Mouse (Mus musculus): ENCODE data around the gene Sav1. TPM values are rescaled to one million over a fixed set of nuclear protein-coding genes. Genes with fewer than 3 reads are reported as not detected.

Sav1 gene
- polyA plus RNA-seq, 1 experiment from 2014 or later, result 1.8 TPM

GRCm38 (mm10) chr12:69967112-69967511 is 19.7 kb downstream of the Sav1 start:
- Histone ChIP-seq H3K4me1 (ENCODE audit: control insufficient read depth, insufficient read depth, low read length) (peaks cover 12% of the 10 kb centered on the region), H3K9me3 (replicated peaks; ENCODE audit: control insufficient read depth, low read length) (no peaks in the 10 kb centered on the region), H3K4me2 (ENCODE audit: low read depth, low read length) (no peak overlapping the region), H3K27me3 (ENCODE audit: control insufficient read depth, insufficient read depth, low read length) (no peaks in the 10 kb centered on the region), H3K9ac (ENCODE audit: low read length) (no peak overlapping the region), H3K36me3 (ENCODE audit: control insufficient read depth, insufficient read depth) (peaks cover 23% of the 10 kb centered on the region), H3K4me3 (ENCODE audit: low read length) (no peak overlapping the region), H3K27ac (ENCODE audit: low read length) (no peak overlapping the region)
- 76% methylated on average over 6 of the region's 6 CpGs for WGBS
- ATAC-seq (replicated peaks; ENCODE audit: extremely low read depth, insufficient read depth, low FRiP score), result no peak

GRCm38 (mm10) chr12:69966071-69966470 is 20.7 kb downstream of the Sav1 start:
- no peaks in the 10 kb centered on the region for H3K27me3 ChIP-seq (ENCODE audit: control insufficient read depth, insufficient read depth, low read length)
- H3K4me3 ChIP-seq (ENCODE audit: low read length), result no peak overlapping the region
- no peaks in the 10 kb centered on the region for H3K9me3 ChIP-seq (replicated peaks; ENCODE audit: control insufficient read depth, low read length)
- no peak overlapping the region for H3K9ac ChIP-seq (ENCODE audit: low read length)
- ATAC-seq (replicated peaks; ENCODE audit: extremely low read depth, insufficient read depth, low FRiP score), result peak; percentile 68; the same call in 1 of the 2 replicates
- no peak overlapping the region for H3K4me2 ChIP-seq (ENCODE audit: low read depth, low read length)
- H3K36me3 ChIP-seq (ENCODE audit: control insufficient read depth, insufficient read depth), result peaks cover 27% of the 10 kb centered on the region
- peak overlapping the region; percentile 79 for H3K27ac ChIP-seq (ENCODE audit: low read length)
- H3K4me1 ChIP-seq (ENCODE audit: control insufficient read depth, insufficient read depth, low read length), result peaks cover 12% of the 10 kb centered on the region
- 26% methylated on average over 5 of the region's 5 CpGs for WGBS

DNA sequence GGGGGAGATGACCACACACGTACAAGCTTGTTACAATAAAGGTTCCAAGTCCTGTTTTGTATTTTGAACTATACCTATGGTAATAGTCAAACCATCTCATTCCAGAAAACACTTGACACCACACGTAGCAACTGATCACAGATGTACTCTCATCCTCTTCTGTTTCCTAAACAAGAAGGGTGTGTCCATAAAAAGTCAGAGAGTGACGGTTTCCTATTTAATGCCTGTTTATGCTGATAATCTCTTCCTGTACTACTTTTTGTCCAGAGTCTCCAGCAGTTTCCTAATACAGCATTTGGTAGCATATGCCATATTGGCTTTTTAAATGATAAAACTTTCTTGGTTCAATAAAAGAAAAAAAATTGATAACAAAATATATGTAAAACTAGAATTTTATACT is 21.2 kb downstream of the Sav1 start:
- Histone ChIP-seq H3K4me1 (ENCODE audit: control insufficient read depth, insufficient read depth, low read length) (peaks cover 12% of the 10 kb centered on the region), H3K36me3 (ENCODE audit: control insufficient read depth, insufficient read depth) (peaks cover 30% of the 10 kb centered on the region), H3K9ac (ENCODE audit: low read length) (no peak overlapping the region), H3K27me3 (ENCODE audit: control insufficient read depth, insufficient read depth, low read length) (no peaks in the 10 kb centered on the region), H3K4me2 (ENCODE audit: low read depth, low read length) (no peak overlapping the region), H3K9me3 (replicated peaks; ENCODE audit: control insufficient read depth, low read length) (no peaks in the 10 kb centered on the region), H3K27ac (ENCODE audit: low read length) (peak overlapping the region; percentile 79), H3K4me3 (ENCODE audit: low read length) (no peak overlapping the region)
- ATAC-seq (replicated peaks; ENCODE audit: extremely low read depth, insufficient read depth, low FRiP score), result no peak
- WGBS, result 66% methylated on average over 3 of the region's 3 CpGs

- WGBS, result 86% methylated on average over 6 of the region's 6 CpGs
- Histone ChIP-seq H3K36me3 (ENCODE audit: control insufficient read depth, insufficient read depth) (peaks cover 26% of the 10 kb centered on the region), H3K4me1 (ENCODE audit: control insufficient read depth, insufficient read depth, low read length) (peaks cover 11% of the 10 kb centered on the region)
These were observed 23.7 kb downstream of the Sav1 start for GRCm38 (mm10) chr12:69963141-69963540.

GRCm38 (mm10) chr12:69962468-69962867 is 24.3 kb downstream of the Sav1 start:
- H3K27me3 ChIP-seq (ENCODE audit: control insufficient read depth, insufficient read depth, low read length), result no peaks in the 10 kb centered on the region
- peaks cover 9% of the 10 kb centered on the region for H3K4me1 ChIP-seq (ENCODE audit: control insufficient read depth, insufficient read depth, low read length)
- no peak overlapping the region for H3K27ac ChIP-seq (ENCODE audit: low read length)
- ATAC-seq (replicated peaks; ENCODE audit: extremely low read depth, insufficient read depth, low FRiP score), result no peak
- H3K9ac ChIP-seq (ENCODE audit: low read length), result no peak overlapping the region
- H3K9me3 ChIP-seq (replicated peaks; ENCODE audit: control insufficient read depth, low read length), result no peaks in the 10 kb centered on the region
- peaks cover 28% of the 10 kb centered on the region for H3K36me3 ChIP-seq (ENCODE audit: control insufficient read depth, insufficient read depth)
- no peak overlapping the region for H3K4me2 ChIP-seq (ENCODE audit: low read depth, low read length)
- WGBS, result 57% methylated on average over 4 of the region's 4 CpGs
- H3K4me3 ChIP-seq (ENCODE audit: low read length), result no peak overlapping the region

More at GRCm38 (mm10) chr12:69963141-69963540, 23.7 kb downstream of the Sav1 start:
- H3K4me3 ChIP-seq (ENCODE audit: low read length), result no peak overlapping the region
- no peaks in the 10 kb centered on the region for H3K9me3 ChIP-seq (replicated peaks; ENCODE audit: control insufficient read depth, low read length)
- no peaks in the 10 kb centered on the region for H3K27me3 ChIP-seq (ENCODE audit: control insufficient read depth, insufficient read depth, low read length)
- no peak overlapping the region for H3K9ac ChIP-seq (ENCODE audit: low read length)
- no peak overlapping the region for H3K4me2 ChIP-seq (ENCODE audit: low read depth, low read length)
- H3K27ac ChIP-seq (ENCODE audit: low read length), result no peak overlapping the region
- no peak for ATAC-seq (replicated peaks; ENCODE audit: extremely low read depth, insufficient read depth, low FRiP score)

DNA sequence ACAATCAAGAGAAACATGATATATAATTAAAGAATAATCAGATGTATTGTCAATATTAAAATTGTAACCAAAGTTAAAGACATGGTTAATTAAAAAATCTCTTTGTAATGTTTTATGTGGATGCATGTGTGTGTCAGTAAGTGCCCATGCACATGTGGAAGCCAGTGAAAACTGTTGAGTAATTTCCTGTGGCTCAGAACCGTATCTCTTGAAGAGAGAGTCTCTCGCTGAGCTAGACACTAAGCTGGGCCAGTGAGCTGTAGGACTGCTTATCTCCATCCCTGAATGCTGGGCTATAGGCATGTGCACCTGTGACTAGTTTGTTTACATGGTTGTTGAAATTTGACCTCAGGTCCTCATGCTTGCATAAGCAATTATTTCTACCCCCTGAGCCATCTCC is 29.4 kb downstream of the Sav1 start:
- Histone ChIP-seq H3K36me3 (ENCODE audit: control insufficient read depth, insufficient read depth) (peaks cover 17% of the 10 kb centered on the region), H3K9me3 (replicated peaks; ENCODE audit: control insufficient read depth, low read length) (no peaks in the 10 kb centered on the region), H3K27me3 (ENCODE audit: control insufficient read depth, insufficient read depth, low read length) (no peaks in the 10 kb centered on the region), H3K4me2 (ENCODE audit: low read depth, low read length) (no peak overlapping the region), H3K4me1 (ENCODE audit: control insufficient read depth, insufficient read depth, low read length) (no peaks in the 10 kb centered on the region), H3K9ac (ENCODE audit: low read length) (no peak overlapping the region), H3K27ac (ENCODE audit: low read length) (no peak overlapping the region), H3K4me3 (ENCODE audit: low read length) (no peak overlapping the region)
- WGBS, result 80% methylated on average over 2 of the region's 2 CpGs
- ATAC-seq (replicated peaks; ENCODE audit: extremely low read depth, insufficient read depth, low FRiP score), result no peak

- H3K27ac ChIP-seq (ENCODE audit: low read length), result no peak overlapping the region
- no peaks in the 10 kb centered on the region for H3K27me3 ChIP-seq (ENCODE audit: control insufficient read depth, insufficient read depth, low read length)
- H3K9ac ChIP-seq (ENCODE audit: low read length), result no peak overlapping the region
- WGBS, result 60% methylated on average over 3 of the region's 3 CpGs
- no peak overlapping the region for H3K4me3 ChIP-seq (ENCODE audit: low read length)
- no peaks in the 10 kb centered on the region for H3K9me3 ChIP-seq (replicated peaks; ENCODE audit: control insufficient read depth, low read length)
- H3K36me3 ChIP-seq (ENCODE audit: control insufficient read depth, insufficient read depth), result no peaks in the 10 kb centered on the region
- H3K4me2 ChIP-seq (ENCODE audit: low read depth, low read length), result no peak overlapping the region
- ATAC-seq (replicated peaks; ENCODE audit: extremely low read depth, insufficient read depth, low FRiP score), result no peak
- H3K4me1 ChIP-seq (ENCODE audit: control insufficient read depth, insufficient read depth, low read length), result no peaks in the 10 kb centered on the region
These were observed 39.3 kb downstream of the Sav1 start for GRCm38 (mm10) chr12:69947502-69947901.

DNA sequence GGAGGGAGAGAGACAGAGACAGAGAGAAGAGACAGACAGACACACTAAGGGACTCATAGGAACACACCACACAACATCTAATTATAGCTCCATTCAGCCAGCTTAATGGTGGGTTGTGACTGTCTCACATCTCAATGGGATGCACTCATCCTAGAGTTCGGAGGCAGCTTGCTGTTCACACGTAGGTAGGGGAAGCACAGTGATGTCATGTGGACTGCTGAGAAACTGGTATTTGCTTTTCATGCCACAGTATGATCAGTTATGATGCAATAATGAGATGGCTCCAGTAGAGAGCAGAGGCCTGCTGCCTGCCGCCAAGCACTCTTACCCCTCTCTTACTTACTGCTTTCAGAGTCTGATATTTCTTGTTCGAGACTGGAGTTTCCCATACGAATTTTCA is 40.9 kb downstream of the Sav1 start:
- Histone ChIP-seq H3K4me2 (ENCODE audit: low read depth, low read length) (no peak overlapping the region), H3K9me3 (replicated peaks; ENCODE audit: control insufficient read depth, low read length) (no peaks in the 10 kb centered on the region), H3K27ac (ENCODE audit: low read length) (no peak overlapping the region), H3K9ac (ENCODE audit: low read length) (no peak overlapping the region), H3K4me3 (ENCODE audit: low read length) (no peak overlapping the region), H3K27me3 (ENCODE audit: control insufficient read depth, insufficient read depth, low read length) (no peaks in the 10 kb centered on the region), H3K4me1 (ENCODE audit: control insufficient read depth, insufficient read depth, low read length) (no peaks in the 10 kb centered on the region), H3K36me3 (ENCODE audit: control insufficient read depth, insufficient read depth) (no peaks in the 10 kb centered on the region)
- ATAC-seq (replicated peaks; ENCODE audit: extremely low read depth, insufficient read depth, low FRiP score), result no peak
- WGBS, result 83% methylated on average over 5 of the region's 5 CpGs

DNA sequence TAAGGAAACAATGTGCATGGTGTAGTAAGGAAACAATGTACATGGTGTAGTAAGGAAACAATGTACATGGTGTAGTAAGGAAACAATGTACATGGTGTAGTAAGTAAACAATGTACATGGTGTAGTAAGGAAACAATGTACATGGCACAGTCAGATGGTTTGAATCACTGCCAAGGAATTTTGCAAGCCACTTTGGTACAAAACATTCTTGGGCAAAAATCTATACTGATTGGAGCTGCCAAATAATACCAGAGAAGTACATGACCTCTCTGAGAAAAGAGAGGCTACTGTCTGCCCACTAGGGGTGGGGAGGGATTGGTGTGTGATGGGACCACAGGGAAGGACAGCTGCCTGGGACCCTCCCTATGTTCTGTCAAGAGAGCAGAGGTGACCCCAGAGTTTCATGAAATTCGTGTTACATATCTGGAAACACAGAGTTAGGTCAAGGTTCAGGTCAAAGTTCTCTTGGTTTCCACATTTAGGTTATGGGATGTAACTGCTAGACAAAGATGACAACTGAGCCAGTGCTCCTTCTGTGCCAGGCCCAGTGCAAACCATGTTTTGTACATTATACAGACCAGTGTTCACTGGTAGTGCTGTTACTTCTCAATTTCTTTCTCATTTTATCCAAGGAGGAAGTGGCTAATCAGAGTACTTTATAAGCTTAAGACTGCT is 45.0 kb downstream of the Sav1 start:
- H3K9me3 ChIP-seq (replicated peaks; ENCODE audit: control insufficient read depth, low read length), result no peaks in the 10 kb centered on the region
- no peak for ATAC-seq (replicated peaks; ENCODE audit: extremely low read depth, insufficient read depth, low FRiP score)
- H3K9ac ChIP-seq (ENCODE audit: low read length), result no peak overlapping the region
- no peak overlapping the region for H3K4me2 ChIP-seq (ENCODE audit: low read depth, low read length)
- WGBS, result 50% methylated on average over 1 of the region's 1 CpGs
- no peaks in the 10 kb centered on the region for H3K27me3 ChIP-seq (ENCODE audit: control insufficient read depth, insufficient read depth, low read length)
- H3K27ac ChIP-seq (ENCODE audit: low read length), result no peak overlapping the region
- H3K4me3 ChIP-seq (ENCODE audit: low read length), result no peak overlapping the region
- no peaks in the 10 kb centered on the region for H3K4me1 ChIP-seq (ENCODE audit: control insufficient read depth, insufficient read depth, low read length)
- peaks cover 2% of the 10 kb centered on the region; the same call in 1 of the 2 replicates for H3K36me3 ChIP-seq (ENCODE audit: control insufficient read depth, insufficient read depth)
